Mouse (Mus musculus): ENCODE data around the gene Tmem145. TPM values are rescaled to one million over a fixed set of nuclear protein-coding genes. Genes with fewer than 3 reads are reported as not detected.
A peak's percentile ranks its signal among the peaks of the same experiment; 100 is the strongest.

Gene Tmem145
- polyA plus RNA-seq, 1 experiment: not detected

DNA sequence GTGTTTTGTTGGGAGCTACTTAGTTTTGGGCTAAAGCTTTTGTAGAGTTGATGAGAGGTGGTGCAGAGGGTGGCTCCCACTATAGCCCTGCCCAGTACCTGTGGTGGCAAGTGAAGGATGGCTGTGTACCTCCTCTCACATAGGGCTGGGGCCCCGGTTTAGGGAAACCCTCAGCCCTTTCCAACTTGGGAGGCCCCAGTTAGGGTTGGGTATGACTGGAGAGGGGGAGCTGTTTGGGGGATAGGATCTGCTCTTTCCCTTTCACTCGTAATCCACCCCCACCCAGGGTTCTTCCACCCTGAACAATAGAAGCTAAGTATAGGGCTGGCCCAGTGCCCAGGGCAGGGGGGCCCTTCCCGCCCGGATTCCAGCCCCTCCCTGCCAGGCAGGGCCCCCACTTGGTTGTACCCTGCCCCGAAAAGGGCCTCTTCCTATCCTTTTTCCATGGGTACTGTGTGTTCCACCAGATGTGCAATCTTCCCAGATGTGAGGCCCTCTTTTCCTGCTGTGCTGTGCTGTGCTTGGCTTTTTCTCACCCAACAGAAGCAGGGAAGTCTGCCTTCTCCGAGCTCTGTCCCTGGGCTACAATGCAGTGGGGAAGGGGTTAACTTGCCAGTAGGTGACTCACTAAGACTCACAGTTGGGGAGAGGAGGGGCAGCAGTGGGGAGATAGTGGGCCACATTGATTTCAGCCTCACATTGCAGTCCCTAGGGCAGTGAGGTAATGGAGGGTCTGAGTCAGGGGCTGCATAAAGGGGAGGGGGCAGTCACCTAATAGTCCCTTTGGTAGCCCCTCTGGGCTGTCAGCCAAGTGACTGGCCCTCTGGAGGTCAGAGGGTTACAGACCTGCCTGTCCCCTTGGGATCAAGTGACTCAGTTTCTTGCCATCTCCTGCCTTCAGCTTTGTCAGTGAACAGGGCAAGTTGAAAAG is 25.8 kb upstream of the Tmem145 start:
- Histone ChIP-seq H3K4me1 (ENCODE audit: control insufficient read depth, insufficient read depth, insufficient read length) (peaks cover 37% of the 10 kb centered on the region), H3K27ac (ENCODE audit: insufficient read depth, low read length) (peak overlapping the region; percentile 97), H3K27me3 (ENCODE audit: control insufficient read depth, insufficient read depth, low read length) (no peaks in the 10 kb centered on the region), H3K4me3 (ENCODE audit: extremely low read depth, insufficient read depth, insufficient read length) (peak overlapping the region; percentile 75), H3K36me3 (ENCODE audit: control insufficient read depth, insufficient read depth, low read length) (peaks cover 3% of the 10 kb centered on the region)
- DNase-seq (ENCODE audit: low read depth in 1 of 2, low spot score in 2 of 2): no peak
- TF ChIP-seq CTCF (IDR thresholded peaks at IDR 0.05; ENCODE audit: extremely low read depth, insufficient read depth, insufficient read length, insufficient replicate concordance) (no peak), POLR2A (IDR thresholded peaks at IDR 0.05; ENCODE audit: low read depth, low read length) (no peak)
- 22% methylated on average over 6 of the region's 6 CpGs for WGBS

DNA sequence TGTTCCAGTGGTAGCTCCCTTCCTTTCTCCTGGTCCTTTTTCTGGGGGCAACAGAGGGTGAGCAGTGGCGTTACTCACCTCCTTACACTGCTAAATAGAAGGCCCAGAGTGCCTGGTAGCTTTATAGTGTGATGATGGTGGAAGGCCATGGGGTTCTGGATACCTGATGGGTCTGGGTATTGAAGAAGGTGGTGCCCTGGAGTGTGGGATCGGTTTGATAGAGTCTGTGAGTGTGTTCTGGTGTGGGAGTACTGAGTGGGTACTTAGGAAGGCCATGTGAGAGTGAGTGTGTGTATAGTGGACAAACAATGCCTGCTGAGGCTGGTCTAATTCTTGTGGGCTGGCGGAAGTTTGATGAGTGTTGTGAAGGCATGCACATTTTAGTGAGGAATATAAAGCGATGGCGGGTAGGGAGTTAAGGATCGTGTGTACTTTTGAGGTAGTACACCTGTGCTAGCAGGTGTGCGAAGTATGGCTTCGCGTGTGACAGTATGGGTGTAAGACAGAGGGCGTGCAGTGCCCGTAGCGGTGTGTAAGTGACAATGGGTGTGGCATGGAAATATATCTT is 24.7 kb upstream of the Tmem145 start:
- no peak for DNase-seq (ENCODE audit: low read depth in 1 of 2, low spot score in 2 of 2)
- no peaks in the 10 kb centered on the region for H3K27me3 ChIP-seq (ENCODE audit: control insufficient read depth, insufficient read depth, low read length)
- peaks cover 14% of the 10 kb centered on the region for H3K36me3 ChIP-seq (ENCODE audit: control insufficient read depth, insufficient read depth, low read length)
- TF ChIP-seq POLR2A (IDR thresholded peaks at IDR 0.05; ENCODE audit: low read depth, low read length) (no peak), CTCF (IDR thresholded peaks at IDR 0.05; ENCODE audit: extremely low read depth, insufficient read depth, insufficient read length, insufficient replicate concordance) (no peak)
- H3K4me1 ChIP-seq (ENCODE audit: control insufficient read depth, insufficient read depth, insufficient read length): peaks cover 37% of the 10 kb centered on the region
- WGBS: 29% methylated on average over 12 of the region's 12 CpGs
- peak overlapping the region; percentile 96 for H3K27ac ChIP-seq (ENCODE audit: insufficient read depth, low read length)
- peak overlapping the region; percentile 58; the same call in 1 of the 2 replicates for H3K4me3 ChIP-seq (ENCODE audit: extremely low read depth, insufficient read depth, insufficient read length)

DNA sequence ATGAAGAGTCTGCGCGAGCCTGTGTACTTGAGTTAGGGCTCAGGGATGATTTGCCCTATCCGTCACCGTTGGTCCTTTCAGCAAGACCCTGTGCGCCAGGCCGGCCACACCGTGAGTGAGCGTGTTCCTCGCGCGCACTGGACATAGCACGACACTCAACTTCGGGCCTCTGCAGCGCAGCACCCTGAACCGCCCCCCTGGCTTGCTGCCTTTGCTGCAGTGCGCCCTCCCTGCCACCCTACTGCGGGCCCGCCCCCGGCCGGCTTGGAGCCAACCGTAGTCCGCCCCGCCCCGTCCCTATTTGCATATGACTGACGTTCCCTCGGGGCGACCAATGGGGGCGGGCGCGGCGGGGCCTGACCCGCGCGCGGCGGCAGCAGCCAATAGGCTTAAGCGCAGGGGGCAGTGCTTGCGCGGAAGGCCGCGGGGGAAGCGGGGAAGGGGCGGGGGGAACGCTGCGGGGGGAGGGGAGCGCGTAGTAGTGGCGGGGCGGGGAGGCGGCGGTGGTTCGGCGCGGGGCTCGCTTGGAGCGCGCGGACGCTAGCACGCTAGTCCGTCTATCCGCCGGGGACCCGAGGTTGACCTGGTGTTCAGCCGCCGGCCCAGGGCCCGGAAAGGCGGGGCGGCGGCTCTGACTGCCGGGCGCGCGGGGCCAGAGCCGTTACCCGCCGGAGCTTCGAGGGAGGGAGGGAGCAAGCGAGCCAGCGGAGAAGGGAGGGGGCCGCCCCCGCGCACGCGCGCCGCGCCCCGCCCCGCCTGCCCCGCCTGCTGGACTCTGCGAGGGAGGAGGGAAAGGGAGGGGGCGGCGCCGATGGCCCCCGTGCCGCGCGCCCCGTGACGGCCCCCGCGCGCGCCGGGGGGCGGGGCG is 23.9 kb upstream of the Tmem145 start:
- no peaks in the 10 kb centered on the region for H3K27me3 ChIP-seq (ENCODE audit: control insufficient read depth, insufficient read depth, low read length)
- DNase-seq (ENCODE audit: low read depth in 1 of 2, low spot score in 2 of 2): peak; percentile 94 to 97
- no peak for TF ChIP-seq CTCF (IDR thresholded peaks at IDR 0.05; ENCODE audit: extremely low read depth, insufficient read depth, insufficient read length, insufficient replicate concordance)
- peak; percentile 78 for TF ChIP-seq POLR2A (IDR thresholded peaks at IDR 0.05; ENCODE audit: low read depth, low read length)

DNA sequence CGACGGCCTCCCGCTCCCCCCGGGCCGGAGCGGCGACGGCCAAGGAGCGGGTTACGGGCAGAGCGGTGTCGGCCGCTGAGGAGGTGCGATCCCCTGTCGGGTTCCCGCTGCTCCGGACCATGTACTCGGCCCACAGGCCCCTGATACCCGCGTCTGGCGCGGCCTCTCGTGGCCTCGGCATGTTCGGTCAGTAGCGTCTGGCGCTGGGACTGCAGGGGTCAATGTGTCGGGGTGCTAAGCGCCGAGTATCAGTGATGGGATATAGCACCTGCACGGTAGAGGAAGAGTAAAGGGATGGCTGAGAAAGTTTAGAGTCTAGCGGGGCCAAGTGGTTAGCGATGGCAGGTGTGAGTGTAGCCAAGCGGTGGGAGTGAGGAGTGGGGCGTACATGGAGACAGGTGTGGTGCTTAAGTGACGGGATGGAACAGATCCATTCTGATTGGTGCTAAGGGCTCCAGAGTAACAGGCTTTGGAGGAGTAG is 23.1 kb upstream of the Tmem145 start:
- peaks cover 27% of the 10 kb centered on the region for H3K36me3 ChIP-seq (ENCODE audit: control insufficient read depth, insufficient read depth, low read length)
- DNase-seq (ENCODE audit: low read depth in 1 of 2, low spot score in 2 of 2): no peak
- peak overlapping the region; percentile 56 for H3K27ac ChIP-seq (ENCODE audit: insufficient read depth, low read length)
- TF ChIP-seq CTCF (IDR thresholded peaks at IDR 0.05; ENCODE audit: extremely low read depth, insufficient read depth, insufficient read length, insufficient replicate concordance): no peak
- TF ChIP-seq POLR2A (IDR thresholded peaks at IDR 0.05; ENCODE audit: low read depth, low read length): no peak
- H3K4me1 ChIP-seq (ENCODE audit: control insufficient read depth, insufficient read depth, insufficient read length): peaks cover 32% of the 10 kb centered on the region; the same call in 1 of the 2 replicates
- WGBS: 2% methylated on average over 33 of the region's 36 CpGs
- no peaks in the 10 kb centered on the region for H3K27me3 ChIP-seq (ENCODE audit: control insufficient read depth, insufficient read depth, low read length)
- peak overlapping the region; percentile 84 for H3K4me3 ChIP-seq (ENCODE audit: extremely low read depth, insufficient read depth, insufficient read length)

More for the DNA sequence above, 23.9 kb upstream of the Tmem145 start:
- Histone ChIP-seq H3K36me3 (ENCODE audit: control insufficient read depth, insufficient read depth, low read length) (peaks cover 19% of the 10 kb centered on the region), H3K4me3 (ENCODE audit: extremely low read depth, insufficient read depth, insufficient read length) (peak overlapping the region; percentile 84), H3K4me1 (ENCODE audit: control insufficient read depth, insufficient read depth, insufficient read length) (peaks cover 37% of the 10 kb centered on the region), H3K27ac (ENCODE audit: insufficient read depth, low read length) (peak overlapping the region; percentile 97)
- WGBS: 1% methylated on average over 70 of the region's 108 CpGs

DNA sequence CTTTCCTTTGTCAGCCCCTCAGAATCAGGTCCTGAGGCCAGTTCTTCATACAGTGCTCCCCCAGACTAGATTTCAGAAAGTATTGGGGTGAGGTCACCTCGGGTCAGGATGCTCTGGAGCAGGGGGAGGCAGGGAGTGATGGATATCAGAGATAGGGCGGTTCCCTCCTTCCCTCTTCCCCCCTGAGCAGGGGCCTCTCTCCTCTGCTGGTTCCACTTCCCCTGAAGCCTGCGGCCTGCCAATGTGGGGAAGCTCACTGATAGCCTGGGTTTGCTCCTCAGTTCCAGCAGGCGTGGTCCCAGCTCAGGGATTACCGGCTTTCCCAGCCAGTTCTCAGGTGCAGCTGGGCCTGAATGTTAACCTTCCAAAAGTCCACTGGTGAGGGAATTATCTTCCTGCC is 22.3 kb upstream of the Tmem145 start:
- H3K36me3 ChIP-seq (ENCODE audit: control insufficient read depth, insufficient read depth, low read length): peaks cover 36% of the 10 kb centered on the region
- 19% methylated on average over 5 of the region's 5 CpGs for WGBS
- no peak overlapping the region for H3K27ac ChIP-seq (ENCODE audit: insufficient read depth, low read length)
- H3K4me1 ChIP-seq (ENCODE audit: control insufficient read depth, insufficient read depth, insufficient read length): peaks cover 30% of the 10 kb centered on the region; the same call in 1 of the 2 replicates
- peak overlapping the region; percentile 84; the same call in 1 of the 2 replicates for H3K4me3 ChIP-seq (ENCODE audit: extremely low read depth, insufficient read depth, insufficient read length)
- TF ChIP-seq CTCF (IDR thresholded peaks at IDR 0.05; ENCODE audit: extremely low read depth, insufficient read depth, insufficient read length, insufficient replicate concordance) (no peak), POLR2A (IDR thresholded peaks at IDR 0.05; ENCODE audit: low read depth, low read length) (no peak)
- H3K27me3 ChIP-seq (ENCODE audit: control insufficient read depth, insufficient read depth, low read length): no peaks in the 10 kb centered on the region
- no peak for DNase-seq (ENCODE audit: low read depth in 1 of 2, low spot score in 2 of 2)

DNA sequence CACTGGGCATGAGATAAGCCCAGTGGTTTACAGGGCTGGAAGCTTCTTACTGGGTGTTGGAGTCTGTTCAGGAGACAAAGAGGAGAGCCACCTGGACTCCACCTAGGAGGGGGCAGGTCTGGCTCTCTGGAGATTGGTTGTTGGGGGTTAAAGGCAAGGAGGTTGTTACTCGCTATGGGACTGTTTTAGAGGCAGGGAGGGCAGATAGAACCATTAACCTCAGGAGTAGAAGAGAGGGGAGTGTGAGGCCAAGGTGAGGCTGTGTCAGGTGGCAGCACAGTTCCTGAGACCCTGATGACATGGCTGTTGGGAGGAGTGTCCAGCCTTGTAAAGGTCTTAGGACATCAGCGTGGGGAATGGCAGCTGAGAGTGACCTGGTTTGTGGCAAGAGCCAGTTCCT is 21.7 kb upstream of the Tmem145 start:
- H3K27ac ChIP-seq (ENCODE audit: insufficient read depth, low read length): no peak overlapping the region
- H3K27me3 ChIP-seq (ENCODE audit: control insufficient read depth, insufficient read depth, low read length): no peaks in the 10 kb centered on the region
- peaks cover 41% of the 10 kb centered on the region for H3K36me3 ChIP-seq (ENCODE audit: control insufficient read depth, insufficient read depth, low read length)
- no peak overlapping the region for H3K4me3 ChIP-seq (ENCODE audit: extremely low read depth, insufficient read depth, insufficient read length)
- peaks cover 30% of the 10 kb centered on the region; the same call in 1 of the 2 replicates for H3K4me1 ChIP-seq (ENCODE audit: control insufficient read depth, insufficient read depth, insufficient read length)
- TF ChIP-seq CTCF (IDR thresholded peaks at IDR 0.05; ENCODE audit: extremely low read depth, insufficient read depth, insufficient read length, insufficient replicate concordance) (no peak), POLR2A (IDR thresholded peaks at IDR 0.05; ENCODE audit: low read depth, low read length) (no peak)
- DNase-seq (ENCODE audit: low read depth in 1 of 2, low spot score in 2 of 2): no peak
- 75% methylated on average over 2 of the region's 2 CpGs for WGBS

Data from spleen, adult 2 months (tissue).